Mouse (Mus musculus): ENCODE results near the gene Rgs9bp. TPM values are rescaled to one million over a fixed set of nuclear protein-coding genes. Genes with fewer than 3 reads are reported as not detected.
"Not testable (repeated sequence)": the region's sequence is repeated elsewhere in the genome, so short reads cannot be mapped to it uniquely, and the experiment has no call there.

Rgs9bp gene
- polyA plus RNA-seq, 1 experiment: 0.26 TPM

DNA sequence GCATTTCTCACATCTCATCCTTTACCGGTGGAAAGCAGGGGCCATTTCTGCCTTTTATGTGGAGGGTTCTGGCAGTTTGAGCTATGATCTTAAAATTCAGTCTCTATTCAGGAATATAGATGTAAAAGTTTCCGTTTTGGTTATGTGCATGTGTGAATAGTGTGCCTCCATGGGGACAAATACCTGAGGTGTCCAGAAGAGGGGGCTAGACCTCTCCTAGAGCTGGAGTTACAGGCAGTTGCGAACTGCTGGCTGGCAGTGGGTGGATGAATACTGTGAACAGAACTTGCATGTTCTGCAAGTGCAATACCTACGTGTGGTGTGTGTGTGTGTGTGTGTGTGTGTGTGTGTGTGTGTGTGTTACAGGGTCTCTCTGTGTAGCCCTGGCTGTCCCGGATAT is 2.7 kb downstream of the Rgs9bp start:
- TF ChIP-seq CTCF (IDR thresholded peaks at IDR 0.05; ENCODE audit: borderline replicate concordance, extremely low read depth, insufficient read depth, insufficient read length) (peak; percentile 37; the same call in 1 of the 2 replicates), POLR2A (IDR thresholded peaks at IDR 0.05; ENCODE audit: borderline replicate concordance, extremely low read depth, insufficient read depth, insufficient read length, poor library complexity, severe bottlenecking) (no peak)
- DNase-seq (ENCODE audit: low read depth): no peak

DNA sequence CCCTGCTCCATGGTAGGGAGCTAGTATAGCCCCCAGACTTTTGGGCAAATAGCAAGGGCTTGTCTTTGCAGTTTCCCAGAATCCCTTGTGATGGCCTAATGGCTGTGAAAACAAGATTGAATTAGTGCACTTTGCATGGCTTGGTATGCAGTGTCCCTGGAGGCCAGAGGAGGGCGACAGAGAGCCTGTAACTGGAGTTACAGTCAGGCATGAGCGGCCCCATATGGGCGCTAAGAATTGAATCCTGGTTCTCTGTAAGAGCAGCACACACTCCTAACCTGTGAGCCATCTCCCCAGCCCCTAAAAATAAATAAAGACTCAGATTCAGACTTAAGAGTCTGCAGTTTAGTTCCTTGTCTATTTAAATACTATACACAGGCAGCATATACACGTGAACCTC is 5.5 kb downstream of the Rgs9bp start:
- peak; percentile 32 for DNase-seq (ENCODE audit: low read depth)
- TF ChIP-seq CTCF (IDR thresholded peaks at IDR 0.05; ENCODE audit: borderline replicate concordance, extremely low read depth, insufficient read depth, insufficient read length) (peak; percentile 65), POLR2A (IDR thresholded peaks at IDR 0.05; ENCODE audit: borderline replicate concordance, extremely low read depth, insufficient read depth, insufficient read length, poor library complexity, severe bottlenecking) (no peak)

DNA sequence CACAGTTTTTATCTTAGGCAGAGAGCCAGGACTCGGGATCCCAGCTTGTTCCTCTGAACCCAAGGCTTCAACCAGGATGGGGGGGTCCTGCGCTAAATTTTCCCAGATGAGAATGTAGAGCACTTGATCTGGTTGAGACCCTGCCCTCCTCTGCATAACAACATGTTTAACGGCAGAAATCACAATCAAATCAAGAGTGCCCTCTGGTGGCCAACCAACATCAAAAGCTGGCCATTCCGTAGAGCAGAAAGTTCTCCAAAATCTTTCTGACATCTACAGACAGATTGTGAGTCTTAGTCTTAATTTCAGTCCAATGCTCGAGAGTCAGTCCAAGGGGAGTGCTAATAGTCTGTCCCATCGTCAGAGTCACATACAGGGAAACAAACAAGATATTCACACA is 14.5 kb downstream of the Rgs9bp start:
- DNase-seq (ENCODE audit: low read depth): not testable (repeated sequence)

DNA sequence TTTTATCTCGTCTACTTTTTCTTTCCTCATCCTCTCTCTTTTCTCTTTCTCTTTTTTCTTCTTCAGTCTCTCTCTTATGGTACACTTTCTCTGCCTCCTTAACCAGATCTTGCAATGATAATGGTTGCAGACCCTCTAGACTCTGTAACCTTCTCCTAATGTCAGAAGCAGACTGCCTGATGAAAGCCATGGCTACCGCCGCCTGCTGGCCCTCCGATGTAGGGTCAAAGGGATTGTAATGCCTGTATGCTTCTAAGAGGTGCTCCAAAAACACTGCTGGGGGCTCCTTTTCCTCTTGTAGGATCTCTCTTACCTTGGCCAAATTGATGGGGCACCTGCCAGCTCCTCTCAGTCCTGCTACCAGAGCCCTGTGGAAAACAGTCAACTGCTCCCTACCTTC is 15.7 kb downstream of the Rgs9bp start:
- not testable (repeated sequence) for DNase-seq (ENCODE audit: low read depth)

DNA sequence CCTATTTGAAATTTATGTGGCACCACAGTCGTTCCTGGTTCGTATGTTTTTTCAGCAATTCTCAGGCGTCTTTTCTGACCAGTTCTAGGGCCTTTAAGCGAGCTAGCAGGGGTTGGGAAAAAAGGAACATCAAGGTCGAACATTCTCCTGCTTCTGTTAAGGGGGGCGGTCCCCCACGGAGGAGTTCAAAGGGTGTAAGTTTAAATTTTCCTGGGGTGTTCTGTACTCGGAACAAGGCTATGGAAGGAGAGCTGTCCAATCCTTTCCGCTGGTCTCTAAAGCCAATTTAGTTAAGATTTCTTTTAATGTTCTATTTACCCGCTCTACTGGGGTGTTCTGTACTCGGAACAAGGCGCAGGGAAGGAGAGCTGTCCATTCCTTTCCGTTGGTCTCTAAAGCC is 19.4 kb downstream of the Rgs9bp start:
- DNase-seq (ENCODE audit: low read depth): not testable (repeated sequence)

DNA sequence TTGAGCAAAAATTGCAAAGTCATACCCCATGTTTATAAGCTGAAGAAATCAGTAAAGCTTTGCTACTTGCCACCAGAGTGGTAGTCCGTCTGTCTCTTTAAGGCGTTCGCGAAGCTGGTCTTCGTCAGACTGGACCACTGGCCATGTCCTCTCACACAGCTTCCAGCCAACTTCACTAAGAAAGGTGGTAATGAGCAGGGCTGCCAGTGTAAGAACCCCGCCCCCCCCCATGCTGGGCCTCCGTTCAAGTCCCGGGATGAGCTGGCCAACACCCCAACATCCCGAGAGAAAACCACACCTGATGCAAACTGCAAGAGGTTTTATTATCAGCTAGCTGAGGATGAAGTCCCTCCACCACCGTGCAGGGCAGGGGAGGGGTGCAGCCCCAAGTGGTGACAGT is 20.5 kb downstream of the Rgs9bp start:
- DNase-seq (ENCODE audit: low read depth): not testable (repeated sequence)

DNA sequence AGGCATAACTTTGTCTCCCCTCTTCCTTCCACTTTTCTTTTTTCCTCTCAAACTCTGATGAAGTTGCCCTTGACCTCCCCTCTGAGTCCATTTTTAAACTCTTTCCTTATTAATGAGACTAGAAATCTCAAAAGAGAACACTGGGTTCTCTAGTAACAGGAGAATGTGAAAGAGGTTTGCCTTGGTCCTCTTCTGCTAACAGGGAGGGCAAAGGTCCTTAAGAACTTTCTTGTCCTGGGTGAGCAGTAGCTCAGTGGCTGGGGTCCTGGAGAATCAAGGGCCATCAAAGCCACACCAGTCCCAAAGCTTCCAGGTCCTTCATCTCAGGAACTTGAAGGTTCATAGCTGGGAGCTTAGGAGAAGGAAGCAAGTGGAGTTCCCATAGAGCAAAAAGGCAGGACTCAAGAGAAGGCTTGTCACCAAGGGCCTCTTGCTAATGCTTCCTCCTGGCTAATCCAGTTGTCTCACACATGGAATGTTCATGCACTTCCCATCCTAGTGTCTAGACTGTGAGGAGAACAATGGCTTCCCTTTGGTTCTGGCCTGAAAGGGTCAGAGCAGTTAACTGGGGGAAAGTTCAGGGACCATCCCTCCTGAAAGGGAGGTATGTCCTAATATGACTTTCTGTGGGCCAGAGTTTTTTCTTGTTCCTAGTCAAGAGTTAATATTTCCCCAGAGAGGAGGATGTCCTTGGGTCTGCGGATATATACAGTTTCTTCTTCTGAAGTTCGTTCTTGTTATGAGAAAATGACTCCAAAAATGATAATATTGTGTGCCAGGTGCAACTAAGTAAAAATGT is 21.1 kb downstream of the Rgs9bp start:
- TF ChIP-seq CTCF (IDR thresholded peaks at IDR 0.05; ENCODE audit: borderline replicate concordance, extremely low read depth, insufficient read depth, insufficient read length) (no peak), POLR2A (IDR thresholded peaks at IDR 0.05; ENCODE audit: borderline replicate concordance, extremely low read depth, insufficient read depth, insufficient read length, poor library complexity, severe bottlenecking) (no peak)
- no peak for DNase-seq (ENCODE audit: low read depth)

DNA sequence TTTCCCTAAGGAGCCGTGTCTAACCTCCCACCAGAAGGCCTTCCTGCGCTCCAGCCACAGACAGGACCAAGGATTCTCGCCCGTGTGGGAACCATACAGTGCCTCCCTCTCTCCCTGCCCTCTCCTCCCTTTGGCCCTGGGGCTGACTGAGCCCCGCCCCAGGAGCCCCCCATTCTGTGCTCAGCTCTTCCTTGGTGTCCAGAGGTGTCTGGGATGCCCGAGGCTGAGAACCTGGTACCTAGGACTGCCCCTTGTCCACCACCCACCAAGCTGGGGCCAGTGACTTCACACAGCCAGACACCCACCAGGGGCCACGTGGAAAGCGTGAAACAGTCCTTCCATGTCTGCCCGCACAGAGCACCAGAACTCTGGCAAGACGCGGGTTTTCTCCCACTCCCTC is 22.3 kb downstream of the Rgs9bp start:
- no peak for DNase-seq (ENCODE audit: low read depth)
- TF ChIP-seq CTCF (IDR thresholded peaks at IDR 0.05; ENCODE audit: borderline replicate concordance, extremely low read depth, insufficient read depth, insufficient read length) (no peak), POLR2A (IDR thresholded peaks at IDR 0.05; ENCODE audit: borderline replicate concordance, extremely low read depth, insufficient read depth, insufficient read length, poor library complexity, severe bottlenecking) (no peak)

DNA sequence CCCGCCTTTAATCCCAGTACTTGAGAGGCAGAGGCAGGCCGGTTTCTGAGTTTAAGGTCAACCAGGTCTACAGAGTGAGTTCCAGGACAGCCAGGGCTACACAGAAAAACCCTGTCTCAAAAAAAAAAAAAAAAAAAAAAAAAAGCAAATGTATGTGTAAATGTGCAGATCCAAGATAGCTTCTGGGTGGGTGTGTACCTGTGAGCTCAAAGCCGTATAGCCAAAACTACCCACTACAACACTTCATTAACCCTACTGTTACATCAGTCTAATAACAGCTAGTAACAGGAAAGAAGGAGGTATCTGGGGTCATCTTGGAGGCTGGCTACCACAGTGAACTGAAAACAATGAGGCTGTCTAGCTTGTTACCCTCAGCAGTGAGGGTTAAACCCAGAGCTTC is 25.5 kb downstream of the Rgs9bp start:
- TF ChIP-seq CTCF (IDR thresholded peaks at IDR 0.05; ENCODE audit: borderline replicate concordance, extremely low read depth, insufficient read depth, insufficient read length) (no peak), POLR2A (IDR thresholded peaks at IDR 0.05; ENCODE audit: borderline replicate concordance, extremely low read depth, insufficient read depth, insufficient read length, poor library complexity, severe bottlenecking) (no peak)
- no peak for DNase-seq (ENCODE audit: low read depth)

DNA sequence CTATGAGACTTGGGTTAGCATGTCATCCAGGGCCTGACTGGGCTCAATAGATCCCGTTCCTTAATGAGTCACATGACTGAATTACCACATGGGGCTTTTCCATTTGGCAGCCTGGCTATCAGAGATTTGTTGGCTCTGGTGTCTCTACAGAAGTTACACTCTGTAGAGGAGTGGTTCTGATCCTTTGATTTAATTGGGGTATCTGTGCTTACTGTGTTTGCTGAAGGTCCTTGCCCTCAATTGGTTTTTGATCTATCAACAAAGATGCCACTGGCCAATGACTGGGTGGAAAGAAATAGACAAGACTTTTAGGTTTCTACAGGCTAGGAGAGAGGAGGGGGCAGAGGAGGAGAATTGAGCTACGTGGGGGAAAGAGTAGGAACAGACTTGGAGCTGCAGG is 26.7 kb downstream of the Rgs9bp start:
- TF ChIP-seq POLR2A (IDR thresholded peaks at IDR 0.05; ENCODE audit: borderline replicate concordance, extremely low read depth, insufficient read depth, insufficient read length, poor library complexity, severe bottlenecking): no peak
- no peak for TF ChIP-seq CTCF (IDR thresholded peaks at IDR 0.05; ENCODE audit: borderline replicate concordance, extremely low read depth, insufficient read depth, insufficient read length)

DNA sequence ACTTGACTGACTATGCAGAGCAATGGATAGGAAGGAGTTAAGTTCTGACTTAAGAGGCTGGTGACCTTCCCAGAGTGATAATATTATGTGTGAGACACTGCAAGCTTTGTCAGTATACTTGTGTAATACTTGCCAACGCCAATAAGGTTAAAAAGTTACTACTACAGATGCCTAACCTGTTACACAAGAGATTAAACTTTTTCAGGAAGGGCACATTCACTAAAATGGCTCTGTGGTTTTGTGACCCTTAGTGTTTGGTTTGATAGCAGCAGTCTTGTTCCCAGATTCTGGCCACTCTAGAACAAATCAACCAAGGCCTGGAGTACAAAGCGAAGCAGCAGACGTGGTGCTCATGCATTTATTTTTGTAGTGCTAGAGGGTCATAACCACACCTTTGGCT is 27.8 kb downstream of the Rgs9bp start:
- TF ChIP-seq CTCF (IDR thresholded peaks at IDR 0.05; ENCODE audit: borderline replicate concordance, extremely low read depth, insufficient read depth, insufficient read length) (no peak), POLR2A (IDR thresholded peaks at IDR 0.05; ENCODE audit: borderline replicate concordance, extremely low read depth, insufficient read depth, insufficient read length, poor library complexity, severe bottlenecking) (no peak)
- no peak for DNase-seq (ENCODE audit: low read depth)

More for the DNA sequence above, 26.7 kb downstream of the Rgs9bp start:
- no peak for DNase-seq (ENCODE audit: low read depth)

DNA sequence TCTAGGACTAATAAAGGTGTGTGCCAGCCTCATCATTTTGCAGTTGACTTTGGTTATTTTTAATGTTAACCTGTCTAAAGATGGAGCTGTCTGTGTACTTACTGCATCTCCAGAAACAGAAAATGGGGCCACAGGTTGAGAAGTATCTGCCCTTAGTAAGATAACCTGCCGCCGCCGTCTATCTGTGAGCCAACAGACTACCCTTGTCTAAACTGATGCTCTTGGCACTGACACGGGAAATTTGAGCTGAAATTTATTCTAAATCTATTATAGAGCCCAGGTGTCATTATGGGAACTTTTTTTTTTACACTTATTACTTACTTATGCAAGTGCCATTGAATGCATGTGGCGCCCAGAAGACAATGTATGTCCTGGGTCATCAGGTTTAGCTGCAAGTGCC is 28.5 kb downstream of the Rgs9bp start:
- TF ChIP-seq CTCF (IDR thresholded peaks at IDR 0.05; ENCODE audit: borderline replicate concordance, extremely low read depth, insufficient read depth, insufficient read length) (no peak), POLR2A (IDR thresholded peaks at IDR 0.05; ENCODE audit: borderline replicate concordance, extremely low read depth, insufficient read depth, insufficient read length, poor library complexity, severe bottlenecking) (no peak)
- no peak for DNase-seq (ENCODE audit: low read depth)

DNA sequence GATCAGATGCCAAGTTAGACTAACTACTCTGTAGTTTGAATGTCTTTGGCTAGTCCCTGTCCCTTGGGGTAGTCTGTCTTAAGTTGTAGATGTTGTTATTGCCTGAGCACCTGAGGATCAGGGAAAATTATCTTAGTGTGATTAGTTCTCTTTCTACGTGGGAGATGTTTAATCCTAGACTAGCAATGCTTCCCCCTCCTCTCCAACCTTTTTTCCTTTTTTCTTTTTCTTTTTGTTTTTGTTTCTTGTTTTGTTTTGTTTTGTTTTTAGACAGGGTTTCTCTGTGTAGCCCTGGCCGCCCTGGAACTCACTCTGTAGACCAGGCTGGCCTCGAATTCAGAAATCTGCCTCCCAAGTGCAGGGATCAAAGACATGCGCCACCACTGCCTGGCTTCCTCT is 29.2 kb downstream of the Rgs9bp start, which contains the start of gene Nudt19:
Gene Nudt19 (minus strand): TSS at position 100 of the 399 bp plus-strand sequence.
- DNase-seq (ENCODE audit: low read depth): no peak
- no peak for TF ChIP-seq POLR2A (IDR thresholded peaks at IDR 0.05; ENCODE audit: borderline replicate concordance, extremely low read depth, insufficient read depth, insufficient read length, poor library complexity, severe bottlenecking)
- TF ChIP-seq CTCF (IDR thresholded peaks at IDR 0.05; ENCODE audit: borderline replicate concordance, extremely low read depth, insufficient read depth, insufficient read length): no peak
